Mouse (Mus musculus) liver, postnatal 0 days (tissue): ENCODE measurements at regions not wholly inside any gene's neighbourhood (a gene's known extent, or its start where the extent isn't known, plus 50 kb on each side); places are given as distances from the start of the nearest gene placed in this dataset.

Experiments used
- CTCF ChIP-seq: sonication (generic); IDR thresholded peaks from 2 replicates; pipeline ENCODE4 v1.5.1; 2016; ENCODE audit warnings: antibody characterized with exemption, low read depth
- EP300 ChIP-seq: IDR thresholded peaks from 2 replicates; pipeline ENCODE4 v1.6.1; 2016; ENCODE audit warnings: antibody characterized with exemption, low read depth, mild to moderate bottlenecking

GRCm38 (mm10) chr6:117414926-117415325 lies 246.6 kb downstream of the Cxcl12 start:
- TF ChIP-seq CTCF (no peak), EP300 (no peak)
